Mouse (Mus musculus) kidney, adult 9 months (tissue): ENCODE measurements around the gene Acbd6.

Source experiments
- DNase-seq: peaks from one replicate; pipeline ENCODE4 v3.0.0; 2022

Acbd6 gene

GRCm38 (mm10) chr1:155558012-155558842 lies at the start of gene Acbd6:
Acbd6 (plus strand) TSS chr1:155558120.
- peak; percentile 82 for DNase-seq

- no peak for DNase-seq
Measured at GRCm38 (mm10) chr1:155510263-155510662, 47.7 kb upstream of the Acbd6 start.

GRCm38 (mm10) chr1:155515866-155516265 lies 42.1 kb upstream of the Acbd6 start:
- DNase-seq, result no peak

DNA sequence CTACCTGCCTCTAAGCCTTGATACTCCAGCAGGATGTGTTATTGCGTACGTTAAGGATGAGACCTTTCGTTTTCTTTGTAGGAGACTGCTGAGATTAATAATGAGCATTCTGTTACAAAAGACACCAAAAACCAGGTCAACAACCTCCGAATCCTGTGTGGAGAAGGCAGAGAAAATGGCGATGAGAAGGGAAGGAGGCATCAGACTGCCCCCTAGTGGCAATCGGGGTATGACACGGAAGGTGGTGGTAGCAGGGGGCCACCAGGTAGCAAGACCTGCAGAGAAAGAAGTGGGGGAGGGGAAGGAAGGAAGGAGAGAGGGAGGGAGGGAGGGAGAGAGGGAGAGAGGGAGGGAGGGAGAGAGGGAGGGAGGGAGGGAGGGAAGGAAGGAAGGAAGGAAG lies 41.3 kb upstream of the Acbd6 start:
- DNase-seq, result peak; percentile 84

DNA sequence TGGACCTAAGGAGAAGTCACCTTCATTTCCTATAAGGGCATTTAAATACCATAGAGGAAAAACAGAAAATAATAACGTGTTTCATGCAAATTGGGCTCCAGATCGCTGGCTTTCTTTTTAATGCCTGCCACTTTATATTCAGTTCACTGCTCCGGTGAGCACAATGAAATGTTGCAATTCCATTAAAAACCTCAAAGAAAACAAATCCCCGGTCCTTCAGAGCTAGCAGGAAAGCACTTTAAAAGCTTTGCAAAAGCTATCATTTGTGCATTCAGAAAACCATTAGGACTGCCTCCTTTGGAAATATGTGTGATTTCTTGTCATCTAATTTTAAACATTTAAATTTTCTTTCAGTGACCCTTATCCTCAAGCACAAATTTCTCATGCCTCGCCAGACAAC lies 40.9 kb upstream of the Acbd6 start:
- no peak for DNase-seq

DNA sequence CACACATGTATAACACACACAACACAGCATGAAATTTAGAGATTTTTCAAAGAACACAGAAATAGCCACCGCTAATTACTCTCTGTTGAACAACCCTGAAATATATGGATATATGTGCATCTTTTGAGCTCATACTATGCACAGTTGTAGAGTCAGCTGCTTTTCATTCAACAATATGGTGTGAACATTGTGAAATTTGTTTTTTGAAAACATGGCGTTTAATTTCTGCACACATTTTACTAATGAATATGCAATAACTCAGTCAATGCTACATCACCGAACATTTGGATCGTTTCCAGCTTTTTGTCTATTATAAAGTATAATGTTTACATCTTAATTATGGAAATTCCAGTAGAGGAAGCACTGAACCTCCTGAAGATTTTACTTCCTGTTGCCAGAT lies 37.6 kb upstream of the Acbd6 start:
- DNase-seq, result no peak

DNA sequence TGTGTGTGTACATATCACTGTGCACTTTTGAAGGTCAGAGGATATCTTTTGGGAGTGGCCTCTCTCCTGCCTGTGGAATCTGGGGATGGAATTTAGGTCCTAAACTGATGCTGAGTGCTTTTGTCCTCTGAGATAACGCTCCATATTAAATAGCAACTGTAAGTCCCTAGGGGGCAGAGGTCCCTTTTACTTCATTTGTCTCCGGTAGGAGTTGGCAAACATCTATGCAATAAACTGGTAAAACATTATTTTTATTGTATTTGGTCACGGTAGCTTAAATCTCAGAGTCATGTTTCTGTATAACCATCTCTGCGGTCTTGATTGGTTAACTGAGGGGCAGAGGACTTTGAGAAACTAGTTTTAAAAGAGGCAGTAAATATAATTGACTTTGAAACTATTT lies 35.4 kb upstream of the Acbd6 start:
- DNase-seq, result no peak

GRCm38 (mm10) chr1:155526176-155526575 lies 31.7 kb upstream of the Acbd6 start:
- no peak for DNase-seq

DNA sequence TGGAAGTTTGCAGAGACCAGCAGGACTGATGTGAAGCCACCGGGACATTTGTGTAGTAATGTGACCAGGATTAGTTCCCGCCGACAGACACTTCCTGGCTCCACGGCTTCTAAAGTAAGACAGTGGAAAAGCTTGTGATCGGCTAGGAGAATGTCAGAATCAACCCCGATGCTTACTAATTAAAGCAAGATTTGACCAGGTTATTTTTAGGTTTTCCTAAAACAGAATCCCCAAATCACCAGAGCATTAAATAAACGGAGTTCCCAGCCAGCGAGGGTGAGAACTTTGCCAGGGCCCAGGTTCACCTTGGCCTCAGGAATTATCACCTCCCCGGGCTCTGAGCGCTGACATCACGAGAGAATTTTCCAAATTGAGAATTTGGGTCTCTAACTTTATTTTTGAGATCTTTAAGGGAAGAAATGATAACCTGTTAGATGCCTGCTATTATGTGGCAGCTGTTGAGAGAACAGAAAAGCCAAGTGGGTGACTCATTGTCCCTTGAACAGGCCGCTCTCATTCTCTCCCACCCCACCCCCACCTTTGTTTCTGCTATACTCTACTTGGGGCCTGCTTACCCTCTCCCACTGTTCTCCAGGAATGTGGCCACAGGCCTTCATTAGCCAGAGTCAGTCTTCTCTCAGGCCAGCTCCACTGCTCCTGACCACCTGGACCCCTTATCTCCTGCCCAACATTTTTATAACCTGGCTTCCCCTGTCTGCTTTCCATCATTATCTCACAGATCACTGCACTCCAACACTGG lies 30.7 kb upstream of the Acbd6 start:
- DNase-seq, result no peak

GRCm38 (mm10) chr1:155527787-155528158 lies 30.1 kb upstream of the Acbd6 start:
- DNase-seq, result no peak

GRCm38 (mm10) chr1:155528405-155529119 lies 29.4 kb upstream of the Acbd6 start:
- DNase-seq, result no peak

DNA sequence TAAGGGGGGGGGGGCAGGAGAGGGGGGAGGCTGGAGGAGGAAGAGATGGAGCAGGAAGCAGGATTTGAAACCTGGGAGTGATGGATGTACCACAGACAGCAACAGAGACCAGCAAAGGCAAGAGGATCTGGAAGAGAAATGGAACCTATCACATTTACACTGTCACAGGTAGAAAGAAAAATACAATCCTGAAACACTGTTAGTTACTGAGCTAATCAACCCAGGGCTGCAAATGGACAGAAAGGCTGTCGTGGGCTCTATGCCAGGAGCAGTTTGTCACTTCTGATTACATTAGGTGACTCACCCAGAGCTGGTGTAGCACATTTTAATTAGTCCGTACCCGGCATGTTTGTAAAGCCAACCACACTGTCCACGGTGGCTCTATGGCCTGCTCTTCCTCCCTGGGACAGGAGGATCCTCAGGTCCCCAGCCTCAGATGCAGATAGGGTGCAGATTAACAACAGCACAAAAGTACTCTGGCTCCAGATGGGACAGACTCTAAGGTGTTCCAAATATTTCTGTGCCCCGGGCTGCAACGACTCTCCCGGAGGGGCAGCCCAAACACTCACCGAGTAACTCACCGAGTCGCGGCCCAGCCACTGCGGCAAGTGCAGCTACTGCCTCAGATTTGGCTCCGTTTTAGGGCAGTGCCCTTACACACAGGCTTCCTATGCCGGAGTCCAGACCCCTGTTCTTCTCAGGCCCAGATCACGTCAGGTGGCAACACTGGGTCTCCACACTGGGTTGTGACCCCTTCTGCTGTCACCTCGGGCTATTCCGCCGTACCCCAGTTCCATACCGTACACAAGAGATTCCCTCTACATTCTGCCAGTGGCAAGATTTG lies 28.6 kb upstream of the Acbd6 start:
- DNase-seq, result no peak

DNA sequence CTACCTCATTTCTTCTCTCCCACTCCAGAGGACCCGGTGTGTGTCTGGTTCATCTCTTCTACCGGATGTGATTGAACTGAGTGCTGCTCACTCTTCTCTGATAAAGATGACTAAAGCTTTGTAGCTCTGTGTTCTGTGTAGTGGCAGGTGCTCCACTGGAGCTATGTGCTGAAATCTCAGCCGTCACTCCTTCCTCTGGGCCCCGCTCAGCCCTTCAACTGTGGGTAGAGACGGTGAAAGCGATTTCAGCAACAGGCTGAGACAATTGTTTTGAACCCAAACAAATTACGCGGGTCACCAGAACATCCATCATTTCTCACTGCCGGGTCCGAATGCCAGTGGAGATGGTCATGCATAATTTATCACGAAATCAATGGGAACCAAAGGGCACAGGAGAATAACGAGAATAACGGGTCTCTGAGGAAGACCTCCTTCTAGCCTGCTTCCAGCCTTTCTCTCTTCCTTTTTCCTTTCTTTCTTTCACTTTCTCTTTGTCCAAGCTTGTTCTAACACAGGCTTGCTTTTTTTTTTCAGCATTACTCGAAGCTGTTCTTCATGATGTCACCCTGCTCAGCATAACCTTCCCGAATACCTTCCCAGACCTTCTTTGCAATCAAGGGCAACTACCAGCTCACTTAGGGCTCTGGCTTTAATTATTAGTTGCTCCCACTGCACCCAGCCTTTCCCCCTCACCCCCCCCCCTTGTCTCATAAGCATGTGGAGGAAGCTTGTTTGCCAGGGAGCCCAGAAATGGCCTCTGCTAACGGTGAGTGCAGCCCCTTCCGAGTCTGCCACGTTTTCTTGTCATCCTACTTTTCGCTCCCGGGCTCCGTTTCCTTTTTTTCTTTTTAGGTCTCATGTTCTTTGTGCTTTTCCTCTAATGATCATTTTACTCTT lies 27.1 kb upstream of the Acbd6 start:
- no peak for DNase-seq

DNA sequence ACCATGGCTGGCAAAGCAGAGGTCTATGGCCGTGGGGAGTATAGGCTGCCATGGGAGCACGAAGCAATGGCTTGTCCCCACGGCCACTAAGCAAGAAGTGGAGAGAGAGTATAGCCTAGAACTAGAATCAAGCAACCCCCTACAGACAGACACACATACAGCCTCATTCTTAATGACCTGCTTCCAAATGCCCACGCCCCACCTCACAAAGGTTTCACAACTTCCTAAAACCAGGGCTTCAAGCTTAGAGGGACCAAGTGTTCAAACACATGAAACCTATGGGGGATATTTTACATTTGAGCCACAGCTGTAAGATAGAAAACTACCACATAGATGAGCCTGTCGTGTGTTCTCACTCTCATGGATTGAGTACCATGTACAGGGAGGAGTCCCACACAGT lies 25.5 kb upstream of the Acbd6 start:
- DNase-seq, result no peak

DNA sequence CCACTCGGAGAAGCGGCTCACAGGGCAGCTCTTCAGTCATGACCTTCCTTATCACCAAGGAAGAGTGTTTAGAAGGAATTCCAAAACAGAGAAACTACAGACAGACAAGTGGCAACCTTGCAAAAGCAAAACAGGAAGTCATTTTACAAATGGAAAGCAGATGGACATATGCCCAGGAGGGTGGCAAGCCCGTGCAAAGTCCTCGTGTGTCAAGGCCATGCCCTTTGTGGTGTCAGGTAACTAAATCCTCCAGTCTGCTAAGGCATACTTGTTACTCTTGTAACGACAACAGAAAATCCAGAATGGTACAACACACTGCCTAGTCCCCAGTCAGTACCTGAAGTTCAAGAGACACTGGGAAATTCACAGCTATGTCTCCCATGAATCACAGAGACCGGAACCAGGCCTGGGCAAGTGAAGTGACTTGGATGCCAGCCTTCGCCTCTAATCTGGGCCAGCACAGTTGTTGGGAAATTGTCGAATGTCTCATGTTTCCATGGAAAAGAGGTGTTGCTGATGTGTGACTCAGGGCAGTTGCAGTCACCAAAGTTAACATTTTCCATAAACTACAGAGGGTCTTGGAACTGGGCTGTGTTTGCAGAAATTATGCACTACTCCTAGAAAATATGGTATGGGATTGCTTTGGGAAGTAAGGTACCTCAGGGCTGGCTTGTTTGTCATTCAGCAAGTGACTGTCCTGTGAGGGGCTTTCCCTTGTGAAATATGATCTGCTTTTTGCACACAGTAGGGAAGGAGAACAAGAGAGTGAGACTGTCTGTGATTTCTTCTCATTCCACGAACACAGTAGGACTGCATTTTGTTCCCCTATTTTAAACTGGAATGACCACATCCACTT lies 24.9 kb upstream of the Acbd6 start:
- DNase-seq, result peak; percentile 9

DNA sequence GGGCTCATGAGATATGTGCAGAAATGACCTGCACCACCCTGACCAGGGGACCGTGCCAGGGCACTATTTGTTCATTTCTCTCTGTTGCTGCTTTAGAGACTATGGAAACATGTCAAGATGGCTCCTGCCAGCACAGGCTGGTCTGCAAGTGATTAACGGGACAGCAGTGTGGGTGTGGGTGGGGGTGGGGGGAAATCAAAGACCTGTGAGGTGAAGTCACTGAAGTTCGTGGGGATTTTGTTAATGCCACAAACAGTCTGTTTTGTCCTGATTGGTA lies 24.3 kb upstream of the Acbd6 start:
- no peak for DNase-seq

GRCm38 (mm10) chr1:155537005-155537642 lies 20.8 kb upstream of the Acbd6 start:
- peak; percentile 78 for DNase-seq

DNA sequence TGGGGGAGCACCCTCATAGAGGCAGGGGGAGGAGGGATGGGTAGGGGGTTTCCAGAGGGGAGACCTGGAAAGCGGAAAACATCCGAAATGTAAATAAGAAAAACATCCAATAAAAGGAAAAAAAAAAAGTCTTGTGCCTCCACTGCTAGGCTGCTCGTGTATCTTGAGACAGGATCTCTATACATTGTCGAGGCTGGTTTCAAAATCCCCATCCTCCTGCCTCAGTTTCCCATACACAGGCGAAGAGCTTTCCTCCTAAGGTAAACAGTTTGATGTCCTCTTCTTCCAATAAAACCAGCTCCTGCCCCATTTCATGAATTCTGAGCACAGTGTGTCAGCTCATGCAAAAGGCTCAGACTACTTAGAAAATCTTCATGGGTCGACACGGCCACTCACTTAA lies 19.9 kb upstream of the Acbd6 start:
- DNase-seq, result no peak

- no peak for DNase-seq
Measured at GRCm38 (mm10) chr1:155557642-155558011, 293 bp upstream of the Acbd6 start.

GRCm38 (mm10) chr1:155560021-155560420 lies 2.1 kb downstream of the Acbd6 start:
- DNase-seq, result no peak

DNA sequence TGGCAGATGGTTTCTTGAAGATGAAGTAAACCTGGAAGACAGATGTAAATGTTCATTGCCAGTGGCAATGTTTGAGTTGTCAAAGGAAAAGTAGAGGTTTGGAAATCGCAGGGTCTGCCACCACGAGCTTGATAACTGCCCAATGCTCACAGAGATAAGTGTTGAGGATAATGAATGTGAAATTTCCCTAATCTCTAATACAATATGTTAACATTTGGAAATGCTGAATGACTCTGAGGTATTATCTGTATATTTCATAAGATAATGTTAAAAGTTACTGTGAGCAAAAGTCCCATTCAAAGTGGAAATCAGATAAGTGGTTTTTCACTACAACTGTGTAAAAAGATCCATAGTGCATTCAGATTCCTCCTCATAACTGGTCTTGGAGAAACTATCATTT lies 2.8 kb downstream of the Acbd6 start:
- no peak for DNase-seq
